Mouse (Mus musculus) adrenal gland, adult 10 weeks (tissue): Measurements from ENCODE around the gene Fam186a. TPM values are rescaled to one million over a fixed set of nuclear protein-coding genes. Genes with fewer than 3 reads are reported as not detected.

ENCODE experiments used
- polyA plus RNA-seq: library from polyadenylated mRNA; stranded (reverse); fragments of 350-450 nt; fragmentation: Illumina TruSeq; extraction: RNeasy Lipid Tissue Mini Kit (QIAGEN cat#74804); gene quantifications from one replicate; pipeline ENCODE4 v1.2.3, GENCODE M21; 2014; ENCODE audit warnings: low read depth, low replicate concordance

The Fam186a gene
- 0.06 TPM for polyA plus RNA-seq

GRCm38 (mm10) chr15:99966961-99967360, at the start of gene Fam186a:
TSS of gene Fam186a (minus strand) at chr15:99967061.

GRCm38 (mm10) chr15:99969765-99970164, 2.9 kb upstream of the Fam186a start, which contains the start of gene Larp4:
TSS of gene Larp4 (plus strand) at chr15:99970065.

GRCm38 (mm10) chr15:99875334-99875869, 91.5 kb downstream of the Fam186a start, which contains the start of gene Lima1:
TSS of gene Lima1 (minus strand) at chr15:99875456.

Other genes with a start within 250 kb of the Fam186a start
- 18.1 TPM for gene Gpd1, start 249.5 kb downstream of the Fam186a start, polyA plus RNA-seq
- gene Cox14, start 241.4 kb downstream of the Fam186a start, polyA plus RNA-seq: 50.7 TPM
- 77.7 TPM for gene Cers5, start 194.2 kb downstream of the Fam186a start, polyA plus RNA-seq
- gene Lima1, start 91.6 kb downstream of the Fam186a start, polyA plus RNA-seq: 33.5 TPM
- gene Larp4, start 3.0 kb upstream of the Fam186a start, polyA plus RNA-seq: 132 TPM
- 4.0 TPM for gene Dip2b, start 71.6 kb upstream of the Fam186a start, polyA plus RNA-seq